Mouse (Mus musculus): ENCODE results near the gene Ilf2.

The Ilf2 gene

DNA sequence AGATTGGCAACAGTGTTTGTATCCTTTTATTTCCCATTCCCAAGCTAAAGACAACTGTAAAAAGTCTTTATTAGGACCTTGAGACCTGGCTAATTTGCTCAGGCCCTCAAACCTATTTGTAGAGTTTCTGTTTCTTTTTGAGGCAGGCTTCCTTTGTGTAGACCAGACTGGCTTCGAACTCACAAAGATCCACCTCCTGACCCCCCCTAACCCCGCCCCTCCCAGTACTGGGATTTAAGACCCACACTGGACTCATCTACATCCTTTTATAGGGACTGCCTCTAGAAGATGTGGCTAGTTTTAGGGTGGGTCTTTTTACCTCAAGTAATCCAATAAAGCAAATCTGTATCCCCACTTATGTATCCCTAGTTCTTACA is 33.8 kb downstream of the Ilf2 start:
- WGBS: 13% methylated on average over 2 of the region's 2 CpGs

DNA sequence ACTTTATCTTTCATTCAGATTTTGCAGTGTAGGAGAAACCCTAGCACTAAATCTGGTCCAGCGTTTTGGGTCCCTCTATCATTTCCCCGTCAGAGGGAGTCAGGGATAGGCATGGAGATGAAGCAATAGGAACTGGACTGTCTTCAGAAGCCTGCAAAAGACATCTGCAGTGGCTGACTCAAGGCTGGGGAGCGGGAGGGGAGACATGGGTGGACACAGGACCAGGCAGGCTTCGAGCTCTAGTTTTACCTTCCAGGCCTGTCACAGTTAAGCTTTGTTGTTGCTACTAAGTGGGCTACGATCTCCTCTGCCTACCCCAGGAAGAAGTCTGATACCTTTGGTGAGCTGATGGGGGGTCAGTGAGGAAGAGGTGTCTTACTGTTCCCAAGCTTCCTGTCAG is 36.4 kb downstream of the Ilf2 start:
- 79% methylated on average over 5 of the region's 5 CpGs for WGBS

DNA sequence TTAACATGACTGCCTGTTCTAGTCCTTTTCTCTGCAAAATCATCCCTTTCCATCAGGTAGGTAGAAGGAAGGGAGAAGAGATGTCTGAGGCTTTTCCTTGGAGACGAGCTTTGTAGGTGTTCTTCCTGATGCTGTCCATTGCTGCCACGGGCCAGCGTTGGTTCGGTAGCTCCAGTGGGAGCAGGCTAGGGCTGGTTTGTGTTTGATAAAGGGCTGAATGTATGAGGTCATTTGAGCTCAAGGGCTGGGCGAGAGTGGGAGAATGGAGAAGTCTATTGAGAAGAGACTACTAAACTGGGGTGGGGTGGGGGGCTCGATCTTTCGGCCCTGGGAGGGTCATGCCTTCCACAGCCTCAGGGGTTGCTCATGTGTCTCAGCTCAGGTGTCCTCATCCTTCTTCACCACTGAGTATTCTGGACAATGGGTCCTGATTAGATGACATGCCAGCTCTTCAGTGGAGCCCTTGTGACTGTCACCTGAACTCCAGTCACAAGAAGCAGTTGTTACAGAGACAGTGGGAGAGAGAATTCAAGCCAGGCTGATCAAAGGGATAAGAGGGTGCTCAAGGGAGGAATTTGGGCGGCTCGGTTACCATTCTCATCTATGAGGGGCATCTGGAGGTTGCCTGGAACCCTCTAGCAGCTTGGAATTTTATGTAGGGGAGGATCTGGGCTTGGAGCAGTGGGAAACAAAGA is 37.2 kb downstream of the Ilf2 start:
- 82% methylated on average over 9 of the region's 9 CpGs for WGBS

DNA sequence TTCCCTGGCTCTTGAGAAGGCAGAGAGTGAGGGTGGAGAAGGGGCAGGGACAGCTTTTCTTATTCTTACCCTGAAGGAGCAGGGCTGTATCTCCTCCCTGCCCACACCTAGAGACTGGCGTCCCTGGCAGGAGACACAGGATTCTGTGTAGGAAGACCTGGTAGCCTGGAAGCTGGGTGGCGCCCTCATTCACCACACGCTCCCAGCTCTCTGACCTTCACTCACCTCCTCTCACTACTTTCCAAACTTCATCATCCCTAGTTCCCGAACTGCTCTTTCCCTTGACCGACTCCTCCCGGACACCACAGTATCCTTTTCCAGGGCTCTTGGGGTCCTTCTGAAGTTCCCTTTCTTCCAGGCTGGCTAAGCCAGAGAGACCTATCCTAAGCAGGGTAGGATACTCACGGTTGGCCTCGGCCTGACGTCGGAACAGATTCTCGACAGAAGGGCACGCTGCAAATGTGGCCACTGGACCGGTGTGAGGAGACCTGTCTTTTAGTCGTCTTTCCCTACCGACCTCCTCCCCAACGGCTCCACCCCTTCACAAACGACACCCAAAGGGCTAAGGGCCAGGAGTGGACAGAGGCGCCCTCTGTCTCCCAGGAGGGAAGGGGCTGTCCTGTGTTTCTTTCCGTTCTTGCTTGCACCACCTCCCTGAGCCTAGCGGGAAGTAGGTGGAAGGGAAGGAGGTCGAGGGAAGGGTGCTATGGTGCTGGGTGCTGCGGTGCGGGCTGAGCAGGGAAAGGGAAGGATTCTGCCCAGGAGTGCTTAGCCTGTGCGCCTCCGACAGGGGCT is 38.1 kb downstream of the Ilf2 start, which contains the start of the genes S100a1 and S100a13:
Gene S100a1, minus strand, starts transcription at position 597 of the 795 bp plus-strand sequence.
Gene S100a13, plus strand, starts transcription at position 640 of the 795 bp plus-strand sequence.
- WGBS: 9% methylated on average over 25 of the region's 25 CpGs

DNA sequence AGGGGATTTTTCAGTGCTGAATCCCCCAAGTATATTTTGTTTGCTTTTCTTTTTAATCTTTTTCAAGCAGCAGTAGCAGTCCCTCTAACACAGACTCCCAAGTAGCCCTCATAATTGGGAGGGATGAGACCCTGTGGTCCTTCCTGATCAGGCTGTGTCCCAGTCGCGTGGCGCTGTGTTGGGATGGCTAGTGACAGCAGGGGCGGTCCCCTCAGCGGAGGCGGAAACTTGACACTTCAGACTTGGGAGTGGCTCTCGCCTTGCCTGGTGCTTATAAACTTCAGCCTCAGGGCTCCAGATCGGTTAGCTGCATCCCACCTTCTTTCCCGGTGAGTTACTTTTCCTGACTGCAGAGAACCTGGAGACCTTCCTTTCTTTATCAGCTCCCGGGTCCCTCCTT is 38.8 kb downstream of the Ilf2 start:
- 1% methylated on average over 10 of the region's 10 CpGs for WGBS

DNA sequence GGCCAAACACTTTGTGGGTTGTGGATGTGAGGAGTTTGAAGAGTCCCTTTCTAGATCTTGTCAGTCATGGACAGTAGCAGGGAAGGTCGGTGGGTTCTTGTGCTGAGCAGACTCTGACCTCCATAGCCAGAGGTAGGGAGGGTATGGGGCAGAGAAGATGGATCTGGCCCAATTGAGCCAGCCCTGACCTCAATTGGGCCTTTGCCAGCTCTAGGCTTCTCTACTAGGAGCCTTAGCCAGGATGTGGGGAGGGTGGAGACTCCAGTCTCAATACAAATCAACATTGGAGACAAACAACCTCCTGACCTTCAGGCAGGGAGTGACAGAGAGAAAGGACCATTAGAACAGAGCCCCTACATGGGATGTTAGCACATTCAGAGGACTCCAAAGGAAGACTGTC is 39.3 kb downstream of the Ilf2 start:
- WGBS: 32% methylated on average over 1 of the region's 1 CpGs

DNA sequence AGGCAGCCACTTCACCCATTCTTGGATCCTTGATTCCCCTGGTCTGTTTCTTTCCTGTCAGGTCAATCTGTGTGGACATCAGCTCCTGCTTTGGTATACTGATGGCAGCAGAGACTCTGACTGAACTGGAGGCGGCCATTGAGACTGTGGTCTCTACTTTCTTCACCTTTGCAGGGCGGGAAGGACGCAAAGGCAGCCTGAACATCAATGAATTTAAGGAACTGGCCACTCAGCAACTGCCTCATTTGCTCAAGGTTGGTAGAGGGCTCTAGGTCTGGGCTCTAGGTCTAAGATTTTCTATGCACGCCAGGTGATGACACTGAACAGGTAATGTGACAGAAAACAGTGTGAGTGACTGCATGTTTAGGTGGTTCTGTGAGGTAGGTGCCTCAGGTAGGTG is 39.9 kb downstream of the Ilf2 start:
- WGBS: 95% methylated on average over 4 of the region's 4 CpGs

DNA sequence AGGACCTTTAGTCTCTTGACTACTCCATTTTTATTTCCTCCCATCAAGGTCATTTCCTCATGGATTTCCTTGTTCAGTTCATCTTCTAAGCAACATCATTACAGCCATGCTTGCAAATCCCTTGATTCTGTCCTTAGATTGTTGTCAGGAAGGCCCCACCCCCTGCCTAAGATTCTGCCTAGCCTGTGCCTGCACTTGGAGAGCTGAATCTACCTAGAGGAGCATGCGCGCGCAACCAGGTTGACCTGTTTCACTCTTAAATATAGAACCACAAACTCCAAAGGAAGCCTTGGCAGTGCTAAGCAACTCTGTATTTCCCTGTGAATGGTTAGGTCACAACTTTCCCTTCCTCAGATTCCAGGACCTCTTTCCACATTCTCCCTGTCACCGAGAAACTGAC is 41.8 kb downstream of the Ilf2 start:
- 82% methylated on average over 4 of the region's 4 CpGs for WGBS

DNA sequence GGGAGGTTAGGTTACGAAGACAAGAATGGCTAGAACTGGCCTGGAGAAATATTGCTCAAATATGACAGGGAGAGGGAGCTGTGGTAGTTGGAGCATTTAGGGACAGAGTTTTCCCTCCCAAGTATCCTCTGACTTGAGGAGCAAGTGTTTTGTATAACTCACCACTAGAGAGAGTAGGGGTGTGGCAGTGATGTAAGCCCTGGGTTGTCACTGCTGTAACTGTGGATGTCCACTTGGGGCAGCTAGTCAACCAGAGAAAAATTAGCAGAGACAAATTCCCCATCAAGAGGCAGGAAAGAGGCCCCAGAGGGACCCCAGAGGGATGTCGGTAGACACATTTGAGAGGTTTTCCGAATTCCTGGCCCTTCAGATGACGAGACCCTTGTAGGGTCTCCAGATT is 49.5 kb downstream of the Ilf2 start:
- 70% methylated on average over 4 of the region's 4 CpGs for WGBS

DNA sequence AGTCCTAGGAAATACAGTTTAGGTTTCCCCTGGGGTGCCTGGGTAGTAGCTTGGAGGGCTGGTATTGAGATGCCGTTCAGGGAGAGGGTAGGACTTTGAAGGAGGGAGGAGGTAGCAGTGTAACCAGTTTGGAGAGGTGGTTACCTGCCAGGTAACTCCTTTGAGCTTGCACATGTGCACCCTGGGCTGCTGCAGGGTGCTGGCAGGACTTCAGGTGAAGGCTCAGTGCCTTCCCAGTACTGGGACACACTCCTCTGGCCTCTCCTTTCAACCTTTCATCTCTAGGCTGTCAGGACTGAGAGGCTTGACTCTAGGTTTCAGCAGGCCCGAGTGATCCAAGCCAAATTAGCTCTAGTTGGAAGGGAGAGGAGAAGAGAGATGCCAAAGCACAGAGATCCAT is 50.1 kb downstream of the Ilf2 start:
- 72% methylated on average over 2 of the region's 2 CpGs for WGBS

DNA sequence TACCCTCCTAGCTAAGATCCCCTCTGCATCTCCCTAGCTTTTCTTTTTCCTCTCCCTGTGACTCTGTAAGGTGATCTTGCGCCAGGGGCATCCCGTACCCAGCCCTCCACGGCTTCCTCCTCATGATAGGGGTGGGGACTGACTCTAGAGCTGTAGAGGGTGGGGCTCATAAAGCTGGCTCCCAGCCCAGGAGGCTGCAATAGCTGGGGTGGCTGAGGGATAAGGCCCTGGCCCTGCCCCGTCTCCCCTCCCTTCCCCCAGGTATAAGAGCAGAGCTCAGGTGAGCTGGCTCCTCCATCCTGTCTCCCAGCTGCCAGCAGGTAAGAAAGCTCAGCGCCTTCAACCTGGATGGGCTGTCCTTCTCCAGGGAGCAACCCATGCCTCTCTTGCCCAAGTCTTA is 50.7 kb downstream of the Ilf2 start, which contains the start of gene S100a14:
Gene S100a14, plus strand, starts transcription at position 277 of the 400 bp plus-strand sequence.
- 76% methylated on average over 5 of the region's 5 CpGs for WGBS

DNA sequence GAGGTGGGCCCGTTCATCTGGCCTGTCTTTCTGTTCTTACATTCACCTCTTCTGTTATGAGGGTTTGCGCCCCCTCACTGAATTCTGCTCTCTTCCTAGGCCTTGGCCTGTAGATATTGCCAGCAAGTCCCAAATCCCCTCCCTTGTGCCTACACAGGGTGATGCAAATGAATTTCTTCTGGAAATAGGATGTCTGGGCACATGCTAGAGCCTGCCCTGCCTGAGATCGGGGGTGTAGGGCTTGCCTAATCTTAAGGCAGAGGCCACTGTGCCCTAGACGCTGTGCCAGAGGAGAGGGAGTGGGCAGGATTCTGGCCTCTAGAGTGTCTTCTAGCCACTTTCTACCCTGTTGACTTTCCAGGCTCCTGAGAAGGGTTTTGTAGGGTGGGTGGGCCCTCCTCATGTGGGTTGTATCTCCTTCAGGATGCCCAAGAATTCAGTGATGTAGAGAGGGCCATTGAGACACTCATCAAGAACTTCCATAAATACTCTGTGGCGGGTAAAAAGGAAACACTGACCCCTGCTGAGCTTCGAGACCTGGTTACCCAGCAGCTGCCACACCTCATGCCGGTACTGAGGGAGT is 51.5 kb downstream of the Ilf2 start:
- 90% methylated on average over 7 of the region's 7 CpGs for WGBS

DNA sequence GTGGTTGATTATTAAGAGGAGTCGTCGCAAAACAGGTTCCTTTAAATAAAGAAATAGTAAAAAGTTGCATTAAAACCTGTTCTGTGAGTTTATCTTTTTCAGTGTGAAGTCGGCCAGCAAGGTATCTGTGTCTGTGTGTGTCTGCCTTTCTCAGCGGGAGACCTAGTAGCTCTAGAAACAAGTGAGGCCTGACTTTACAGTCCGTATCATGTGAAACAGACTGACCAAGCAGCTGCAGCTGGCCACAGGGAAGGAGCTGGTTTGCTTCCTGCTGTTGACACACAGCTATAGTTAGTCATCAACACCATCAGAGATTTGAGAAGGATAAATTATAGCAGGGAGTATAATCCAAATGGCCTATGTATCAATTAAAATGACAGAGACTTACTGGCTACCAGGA is 55.8 kb downstream of the Ilf2 start:
- 87% methylated on average over 5 of the region's 5 CpGs for WGBS

DNA sequence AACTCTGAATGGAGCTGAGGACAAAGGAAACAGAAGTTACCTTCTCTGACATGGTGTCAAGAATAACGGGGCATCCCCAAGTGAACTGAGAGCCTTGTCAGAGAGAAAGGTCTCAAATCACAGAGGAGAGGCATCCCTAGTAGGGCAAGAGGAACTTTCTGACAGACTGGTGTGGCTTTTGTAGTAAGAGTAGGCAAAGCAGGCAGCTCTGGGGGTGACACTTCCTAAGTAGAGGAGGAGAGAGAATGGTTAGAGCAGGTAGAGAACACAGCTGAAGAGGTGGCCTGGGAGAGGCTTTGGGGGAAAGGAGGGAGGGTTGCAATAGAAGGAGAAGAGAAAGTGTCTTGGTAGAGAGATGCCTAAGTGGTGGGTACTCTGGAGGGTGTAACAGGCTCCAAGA is 59.5 kb downstream of the Ilf2 start:
- 74% methylated on average over 1 of the region's 1 CpGs for WGBS

DNA sequence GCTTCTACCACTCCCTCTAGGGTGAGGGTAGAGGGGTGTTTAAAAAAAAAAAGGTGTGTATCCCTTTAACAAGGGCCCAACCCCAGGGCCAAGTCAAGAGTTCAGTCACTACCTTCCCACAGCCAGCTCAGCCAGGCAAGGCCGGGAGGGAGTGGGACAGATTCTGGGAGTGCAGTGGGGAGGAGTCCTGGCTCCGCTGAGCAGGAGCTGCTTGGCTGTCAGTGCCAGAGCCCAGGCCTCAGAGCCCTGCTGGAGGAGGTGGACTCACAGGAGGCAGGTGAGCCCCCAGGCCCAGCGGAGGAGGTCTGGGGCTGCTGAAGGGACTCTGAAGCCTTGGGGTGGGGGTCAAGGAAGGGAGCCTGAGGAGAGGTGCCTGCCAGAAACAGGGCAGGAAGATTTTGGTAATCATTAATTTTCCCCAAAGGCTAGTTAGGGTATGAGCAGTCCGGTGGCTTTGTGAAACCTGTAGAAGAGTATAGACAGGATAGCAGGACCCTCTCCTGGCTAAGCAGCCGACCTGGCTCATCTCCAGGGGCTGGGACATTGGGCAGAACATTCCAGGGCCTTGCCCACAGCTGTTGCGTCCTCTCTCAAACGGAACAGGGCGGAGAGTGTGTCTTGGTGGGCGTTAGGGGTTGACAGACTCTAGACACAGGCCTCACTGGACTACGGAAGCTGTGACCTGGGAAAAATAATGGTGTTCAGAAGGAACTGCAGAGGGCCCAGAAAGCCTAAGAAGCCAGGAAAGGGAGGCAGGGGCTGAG is 61.4 kb downstream of the Ilf2 start, which contains the start of gene S100a16:
Gene S100a16, plus strand, starts transcription at position 114 of the 764 bp plus-strand sequence.
- WGBS: 66% methylated on average over 10 of the region's 10 CpGs

DNA sequence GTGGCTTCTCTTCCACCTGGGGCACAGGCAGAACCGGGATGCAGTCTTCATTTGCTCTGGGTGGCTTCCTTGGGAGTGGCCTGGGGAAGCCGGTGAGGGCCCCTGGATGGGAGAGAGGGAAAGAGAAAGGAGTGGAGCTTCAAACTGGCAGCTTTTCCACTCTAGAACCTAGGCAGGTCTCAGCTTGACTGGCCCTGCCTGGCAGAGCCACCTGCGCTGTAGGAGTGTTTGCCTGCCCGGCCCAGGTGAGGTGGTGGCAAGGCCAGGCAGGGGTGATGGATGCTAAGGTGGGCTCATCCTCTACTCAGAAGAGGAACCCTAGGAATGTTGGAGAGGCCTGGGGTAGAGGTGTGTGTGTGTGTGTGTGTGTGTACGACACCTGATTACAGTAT is 62.0 kb downstream of the Ilf2 start:
- 79% methylated on average over 5 of the region's 5 CpGs for WGBS

Measured in cerebral cortex, adult 2 months (tissue).